Mouse (Mus musculus) lung, postnatal 0 days (tissue): ENCODE measurements around the gene Ldah.

Source experiments
- CTCF ChIP-seq: IDR thresholded peaks from 2 replicates; pipeline ENCODE4 v1.5.1; 2016; ENCODE audit warnings: antibody characterized with exemption, mild to moderate bottlenecking
- EP300 ChIP-seq: IDR thresholded peaks from 2 replicates; pipeline ENCODE4 v1.6.1; 2016; ENCODE audit warnings: antibody characterized with exemption, mild to moderate bottlenecking, control low read depth

GRCm38 (mm10) chr12:8232679-8233078 is 24.8 kb downstream of the Ldah start:
- TF ChIP-seq CTCF, result peak; percentile 64
- TF ChIP-seq EP300, result no peak
